Mouse (Mus musculus) forebrain, embryonic 10.5 days (tissue): ENCODE results near the gene Actrt2. TPM values are rescaled to one million over a fixed set of nuclear protein-coding genes. Genes with fewer than 3 reads are reported as not detected.

ENCODE experiments used
- DNase-seq: peaks from one replicate; pipeline ENCODE4 v3.0.0-alpha.2; 2017; ENCODE audit warnings: low spot score; ENCODE audit errors: extremely low spot score
- H3K27ac ChIP-seq: fragments of 300-500 bp; sonication (generic); 2 replicates; pipeline ENCODE4 v1.5.1; 2016; ENCODE audit warnings: mild to moderate bottlenecking
- H3K27me3 ChIP-seq: fragments of 300-500 bp; sonication (generic); 2 replicates; pipeline ENCODE4 v1.6.1; 2016; ENCODE audit warnings: mild to moderate bottlenecking; ENCODE audit not compliant: poor library complexity, severe bottlenecking
- H3K36me3 ChIP-seq: fragments of 300-500 bp; sonication (generic); replicated peaks from 2 replicates; pipeline ENCODE4 v1.6.1; 2016; ENCODE audit warnings: mild to moderate bottlenecking, moderate library complexity
- H3K4me1 ChIP-seq: fragments of 300-500 bp; sonication (generic); 2 replicates; pipeline ENCODE4 v1.6.1; 2016
- H3K4me3 ChIP-seq: fragments of 300-500 bp; sonication (generic); 2 replicates; pipeline ENCODE4 v1.5.1; 2016; ENCODE audit warnings: mild to moderate bottlenecking, moderate library complexity
- H3K9me3 ChIP-seq: fragments of 300-500 bp; sonication (generic); 2 replicates; pipeline ENCODE4 v1.6.1; 2016; ENCODE audit warnings: mild to moderate bottlenecking, moderate library complexity
- WGBS: fragments of 180-500 bp; shearing (Covaris S2); methylation state at CpG from one replicate; pipeline ENCODE4 v1.1.7; 2016; 5-methylcytosine and 5-hydroxymethylcytosine counted together
- polyA plus RNA-seq: library from polyadenylated mRNA; unstranded; fragments of >200 nt; fragmentation: Nextera tagmentation; extraction: Ambion mirVana; gene quantifications from 2 replicates; pipeline ENCODE4 v1.2.1, GENCODE M21; 2016

Actrt2 gene
- polyA plus RNA-seq, 1 experiment from 2014 or later: not detected

DNA sequence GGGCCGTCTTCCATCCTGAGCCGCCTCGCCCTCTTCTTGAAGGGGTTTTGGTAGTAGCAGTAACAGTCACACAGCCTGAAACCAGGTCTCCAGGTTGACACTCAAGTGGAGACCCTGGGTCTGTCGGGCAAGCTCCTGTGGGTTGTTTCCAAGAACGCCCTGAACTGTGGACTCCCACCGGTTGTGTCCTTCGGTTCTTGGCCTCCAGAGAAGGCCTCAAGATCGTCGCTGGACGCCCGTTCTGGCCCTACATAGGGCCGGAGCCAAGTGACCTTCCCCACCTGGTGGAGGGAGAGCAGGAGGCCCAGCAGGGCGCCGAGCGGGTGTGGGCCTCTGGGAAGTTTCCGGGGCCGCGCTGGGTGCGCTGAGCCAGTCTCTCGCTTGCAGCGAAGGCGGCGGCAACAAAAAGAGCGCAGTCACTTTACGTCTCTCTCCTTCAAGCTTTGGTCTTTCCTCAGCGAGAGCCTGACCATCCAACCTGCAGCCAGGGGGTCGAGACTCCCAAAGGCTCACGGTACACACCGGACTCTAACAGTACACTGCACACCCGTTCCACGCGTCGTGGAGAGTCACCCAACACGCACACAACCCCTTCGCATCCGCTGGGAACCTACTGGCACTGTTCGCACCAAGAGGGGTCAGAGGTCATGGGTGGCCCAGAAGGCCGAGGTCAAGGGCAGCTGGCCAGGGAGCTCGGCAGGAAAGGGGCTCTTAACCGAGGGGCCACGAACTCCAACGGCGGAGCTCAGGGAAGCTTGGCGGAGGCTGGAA, 33.0 kb downstream of the Actrt2 start:
- peaks cover 97% of the 10 kb centered on the region for H3K4me1 ChIP-seq
- H3K27me3 ChIP-seq: peaks cover 98% of the 10 kb centered on the region
- no peak for DNase-seq
- peak overlapping the region; percentile 91 for H3K4me3 ChIP-seq
- WGBS: 4% methylated on average over 44 of the region's 44 CpGs
- H3K36me3 ChIP-seq: peaks cover 16% of the 10 kb centered on the region
- no peaks in the 10 kb centered on the region for H3K9me3 ChIP-seq
- peak overlapping the region; percentile 99 for H3K27ac ChIP-seq

DNA sequence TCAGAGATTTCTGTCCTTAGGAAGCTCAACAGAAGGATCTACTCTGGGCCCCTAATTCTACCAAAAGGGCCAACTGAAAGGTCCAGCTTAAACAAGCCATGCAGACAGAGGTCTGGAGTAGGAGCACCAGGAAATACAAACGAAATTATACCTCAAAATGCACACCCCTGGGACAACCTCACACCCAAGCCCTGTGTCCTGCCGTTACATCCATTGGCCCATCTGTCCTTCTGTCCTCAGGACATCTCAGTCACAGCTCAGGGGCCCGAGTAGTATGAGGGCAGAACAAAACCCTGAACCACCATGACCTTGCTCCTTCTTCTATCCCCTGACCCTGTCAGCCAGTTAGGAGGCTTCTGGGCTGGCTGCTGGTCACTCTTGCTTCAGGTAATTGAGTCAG, 33.7 kb downstream of the Actrt2 start:
- DNase-seq: no peak
- peak overlapping the region; percentile 91 for H3K4me3 ChIP-seq
- 33% methylated on average over 3 of the region's 3 CpGs for WGBS
- peak overlapping the region; percentile 99 for H3K27ac ChIP-seq
- H3K9me3 ChIP-seq: no peaks in the 10 kb centered on the region
- H3K27me3 ChIP-seq: peaks cover 98% of the 10 kb centered on the region
- peaks cover 16% of the 10 kb centered on the region for H3K36me3 ChIP-seq
- peaks cover 97% of the 10 kb centered on the region for H3K4me1 ChIP-seq

DNA sequence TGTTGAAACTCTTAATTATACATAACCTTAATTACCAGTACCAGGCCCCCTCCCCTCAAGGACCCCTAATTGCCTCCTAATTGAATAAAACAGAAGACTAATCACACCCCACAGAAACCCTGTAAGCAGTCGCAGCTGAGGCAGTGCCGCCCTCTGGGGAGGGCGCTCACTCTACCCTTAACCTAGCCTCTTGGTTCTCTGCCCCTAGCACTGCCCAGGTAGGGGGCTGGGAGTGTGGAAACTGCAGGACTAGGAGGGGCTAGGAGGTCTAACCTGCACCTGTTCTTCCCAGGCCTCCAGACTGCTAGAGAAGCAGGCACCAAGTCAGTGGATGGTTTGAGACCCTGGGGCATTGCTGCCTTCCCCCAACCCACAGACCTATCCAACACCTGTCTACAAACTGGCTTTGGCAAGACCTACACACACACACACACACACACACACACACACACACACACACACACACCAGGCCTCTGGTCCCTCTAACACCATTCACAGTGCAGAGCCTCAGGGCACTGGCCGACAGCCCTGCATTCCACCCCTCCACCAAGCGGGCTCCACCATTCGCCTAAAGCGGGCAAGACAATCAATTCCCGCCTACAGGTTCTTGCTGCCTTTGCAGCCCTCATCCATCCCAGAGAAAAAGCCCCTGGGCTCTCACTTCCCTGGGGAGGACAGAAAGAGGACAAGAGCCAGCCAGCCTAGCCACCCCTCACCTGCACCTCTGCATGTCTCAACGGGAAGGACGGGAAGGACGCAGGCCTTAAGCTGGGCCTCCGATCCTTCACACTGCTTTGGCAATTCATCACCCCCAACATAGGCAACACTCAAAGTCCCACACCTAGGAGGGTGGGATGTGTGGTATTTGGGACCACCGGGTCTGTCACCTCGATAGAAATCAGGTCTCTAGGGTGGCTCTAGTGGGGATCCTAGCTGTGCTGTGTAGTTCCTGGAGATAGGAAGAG, 34.6 kb downstream of the Actrt2 start:
- Histone ChIP-seq H3K4me1 (peaks cover 97% of the 10 kb centered on the region), H3K9me3 (no peaks in the 10 kb centered on the region), H3K27ac (peak overlapping the region; percentile 99), H3K36me3 (peaks cover 16% of the 10 kb centered on the region), H3K4me3 (peak overlapping the region; percentile 91), H3K27me3 (peaks cover 98% of the 10 kb centered on the region)
- peak; percentile 53 for DNase-seq
- 20% methylated on average over 14 of the region's 14 CpGs for WGBS

DNA sequence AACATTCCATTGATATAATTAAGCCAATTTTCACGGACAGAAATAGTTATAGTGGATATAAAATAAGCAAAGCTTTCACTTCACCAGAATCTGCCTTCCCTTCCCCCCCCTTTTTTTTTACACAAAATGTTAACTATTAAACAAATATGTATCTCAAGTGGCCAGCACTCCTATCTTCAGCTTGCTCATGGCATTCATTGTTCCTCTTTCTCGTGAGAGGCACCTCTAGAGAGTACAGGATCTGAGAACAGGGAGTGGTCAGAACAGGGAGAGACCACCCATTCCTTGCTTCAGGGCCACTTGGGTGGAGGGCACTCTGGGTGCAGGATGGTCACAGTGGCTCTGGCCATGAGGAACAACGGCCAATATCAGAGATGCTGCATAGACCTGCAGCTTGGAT, 36.9 kb downstream of the Actrt2 start:
- Histone ChIP-seq H3K27me3 (peaks cover 100% of the 10 kb centered on the region), H3K27ac (no peak overlapping the region), H3K9me3 (no peaks in the 10 kb centered on the region), H3K36me3 (peaks cover 16% of the 10 kb centered on the region), H3K4me1 (peaks cover 100% of the 10 kb centered on the region), H3K4me3 (no peak overlapping the region)
- 59% methylated on average over 3 of the region's 3 CpGs for WGBS
- DNase-seq: no peak

DNA sequence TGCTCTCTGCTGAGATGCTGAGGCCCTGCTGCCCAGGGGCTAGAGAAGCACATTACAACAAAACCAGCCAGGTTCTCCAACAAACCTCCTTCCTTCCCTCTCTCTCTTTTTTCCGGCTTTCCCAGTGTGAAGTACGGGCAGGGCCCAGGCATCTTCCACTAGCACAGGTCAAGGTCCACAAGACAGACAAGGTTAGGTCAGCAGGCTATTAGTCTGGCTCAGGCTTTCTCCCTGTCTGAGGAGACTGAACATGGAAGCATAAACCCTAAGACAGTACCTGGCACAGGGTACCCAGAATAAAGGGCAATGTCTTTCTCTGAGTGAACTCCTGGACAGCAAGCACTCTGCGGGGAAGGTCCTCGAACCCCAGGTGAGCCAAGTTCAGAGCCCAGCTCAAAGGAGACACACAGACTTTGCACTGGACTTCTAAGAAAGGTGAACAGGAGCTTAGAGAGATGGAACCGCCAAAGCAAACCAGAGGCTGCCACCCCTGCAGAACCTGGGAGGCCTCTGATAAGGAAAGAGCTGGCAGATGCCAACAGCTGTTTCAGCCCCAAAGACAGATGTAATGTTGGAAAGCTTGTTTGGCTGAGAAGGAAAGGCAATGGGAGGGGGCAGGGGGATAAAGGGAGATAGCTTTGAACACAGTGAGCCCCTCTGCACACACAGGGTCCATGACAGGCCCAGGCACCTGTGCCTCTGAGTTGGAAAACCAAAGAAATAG, 40.1 kb downstream of the Actrt2 start:
- Histone ChIP-seq H3K27ac (no peak overlapping the region), H3K4me1 (peaks cover 100% of the 10 kb centered on the region), H3K4me3 (no peak overlapping the region), H3K27me3 (peaks cover 98% of the 10 kb centered on the region), H3K36me3 (no peaks in the 10 kb centered on the region; the same call in 1 of the 2 replicates), H3K9me3 (no peaks in the 10 kb centered on the region)
- DNase-seq: no peak
- WGBS: 81% methylated on average over 5 of the region's 5 CpGs

DNA sequence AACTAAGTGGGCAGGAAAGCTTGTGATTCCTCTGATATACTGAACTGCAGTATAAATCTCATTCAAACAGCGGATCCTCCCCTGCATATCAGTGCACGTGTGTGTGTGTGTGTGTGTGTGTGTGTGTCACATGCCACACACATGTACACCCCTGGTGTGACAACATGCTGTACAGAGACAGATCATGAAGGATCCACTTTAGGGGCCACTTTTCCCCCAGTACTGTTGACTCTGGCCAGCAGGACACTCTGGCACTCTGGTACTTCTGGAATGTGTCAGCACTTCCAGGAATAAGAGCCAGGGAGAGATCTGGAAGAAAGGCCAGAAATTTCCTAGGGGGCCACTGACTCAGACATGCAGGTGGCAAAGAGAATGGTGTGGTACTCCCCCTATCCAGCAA, 41.4 kb downstream of the Actrt2 start:
- no peaks in the 10 kb centered on the region; the same call in 1 of the 2 replicates for H3K36me3 ChIP-seq
- peaks cover 93% of the 10 kb centered on the region for H3K27me3 ChIP-seq
- H3K27ac ChIP-seq: peak overlapping the region; percentile 40; the same call in 1 of the 2 replicates
- H3K4me1 ChIP-seq: peaks cover 100% of the 10 kb centered on the region
- no peak for DNase-seq
- H3K4me3 ChIP-seq: no peak overlapping the region
- 92% methylated on average over 2 of the region's 2 CpGs for WGBS
- no peaks in the 10 kb centered on the region for H3K9me3 ChIP-seq

DNA sequence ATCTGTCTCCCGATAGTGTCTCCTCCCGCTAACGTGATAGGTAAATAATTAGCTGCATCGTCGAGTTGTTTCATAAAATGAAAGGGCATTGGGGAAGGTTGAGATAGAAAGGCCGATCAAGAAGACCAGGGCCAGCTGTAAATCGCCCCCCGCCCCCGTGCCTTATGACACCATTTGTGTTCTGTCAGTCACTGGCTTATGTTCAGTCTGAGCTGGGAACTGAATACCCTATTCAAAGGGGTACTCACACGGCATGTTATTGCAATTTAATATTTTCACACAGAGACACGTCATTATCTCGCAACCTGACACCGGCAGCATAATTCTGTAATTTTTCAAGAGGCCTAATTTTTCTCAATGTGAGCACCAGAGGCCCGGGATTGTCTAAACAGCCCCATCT, 42.0 kb downstream of the Actrt2 start:
- no peak for DNase-seq
- Histone ChIP-seq H3K4me1 (peaks cover 100% of the 10 kb centered on the region), H3K27ac (peak overlapping the region; percentile 40)

DNA sequence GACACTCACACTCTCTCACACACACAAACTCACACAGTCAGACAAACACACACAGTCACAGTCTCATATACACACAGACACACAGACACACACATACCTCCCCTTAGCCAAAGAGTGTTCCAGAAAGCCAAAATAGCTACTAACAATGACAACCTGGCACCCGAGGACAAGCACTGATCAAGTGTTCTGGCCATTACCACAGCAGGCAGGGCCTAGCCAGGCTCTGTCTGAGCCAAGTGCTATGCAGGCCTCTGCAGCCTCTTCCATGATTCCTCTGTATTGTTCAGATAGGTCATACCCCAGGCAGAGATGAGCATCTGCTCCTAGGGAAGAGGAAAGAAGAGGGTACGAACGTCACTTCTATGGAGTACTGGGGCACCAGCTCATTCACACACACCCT, 44.4 kb downstream of the Actrt2 start:
- peaks cover 99% of the 10 kb centered on the region for H3K4me1 ChIP-seq

More for the DNA sequence above, 42.0 kb downstream of the Actrt2 start:
- Histone ChIP-seq H3K9me3 (no peaks in the 10 kb centered on the region), H3K36me3 (peaks cover 5% of the 10 kb centered on the region; the same call in 1 of the 2 replicates), H3K4me3 (no peak overlapping the region), H3K27me3 (peaks cover 92% of the 10 kb centered on the region)
- 71% methylated on average over 14 of the region's 14 CpGs for WGBS

DNA sequence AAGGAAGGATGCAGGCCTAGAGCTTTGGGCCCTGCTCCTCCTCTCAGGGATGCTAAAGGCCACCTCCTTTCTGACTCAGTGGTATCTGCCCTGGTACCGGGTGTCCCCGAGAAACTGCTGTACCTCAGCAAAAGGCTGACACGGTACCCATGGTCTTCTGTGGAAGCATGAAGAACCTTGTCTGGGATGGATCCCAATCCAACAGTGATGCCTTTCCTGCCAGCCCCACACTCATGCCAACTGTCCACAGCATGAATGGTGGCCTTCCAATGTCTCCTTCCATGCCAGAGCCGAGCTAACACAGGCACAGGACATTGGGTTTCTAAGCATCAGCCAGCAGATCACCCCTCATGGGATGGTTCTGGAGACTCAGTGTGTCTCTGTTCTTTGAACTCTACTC, 45.1 kb downstream of the Actrt2 start:
- Histone ChIP-seq H3K36me3 (peaks cover 6% of the 10 kb centered on the region; the same call in 1 of the 2 replicates), H3K27me3 (peaks cover 70% of the 10 kb centered on the region), H3K27ac (peak overlapping the region; percentile 79), H3K9me3 (no peaks in the 10 kb centered on the region), H3K4me1 (peaks cover 99% of the 10 kb centered on the region), H3K4me3 (no peak overlapping the region)
- DNase-seq: no peak
- 97% methylated on average over 4 of the region's 4 CpGs for WGBS

More for the DNA sequence above, 44.4 kb downstream of the Actrt2 start:
- peaks cover 6% of the 10 kb centered on the region; the same call in 1 of the 2 replicates for H3K36me3 ChIP-seq
- peaks cover 78% of the 10 kb centered on the region for H3K27me3 ChIP-seq
- H3K27ac ChIP-seq: peak overlapping the region; percentile 4; the same call in 1 of the 2 replicates
- DNase-seq: no peak
- WGBS: 74% methylated on average over 3 of the region's 3 CpGs
- no peak overlapping the region for H3K4me3 ChIP-seq
- no peaks in the 10 kb centered on the region for H3K9me3 ChIP-seq

Other genes starting within 250 kb of the Actrt2 start
- gene Prdm16, start 31.0 kb downstream of the Actrt2 start, polyA plus RNA-seq: 40.1 and 43.1 TPM in 2 replicates
- 0.58 and 0.61 TPM in 2 replicates for gene Ttc34, start 169.6 kb upstream of the Actrt2 start, polyA plus RNA-seq
- gene Mmel1, start 201.7 kb upstream of the Actrt2 start, polyA plus RNA-seq: 0.09 and 0.14 TPM in 2 replicates
- 36.1 and 36.3 TPM in 2 replicates for gene Fam213b, start 231.3 kb upstream of the Actrt2 start, polyA plus RNA-seq